Mouse (Mus musculus) C2C12 (cell line): ENCODE results near the gene Iqgap1. TPM values are rescaled to one million over a fixed set of nuclear protein-coding genes. Genes with fewer than 3 reads are reported as not detected.

Experiments used
- H3K27me3 ChIP-seq: one replicate; pipeline ENCODE4 v1.6.1; 2011; ENCODE audit not compliant: control insufficient read depth, insufficient read depth, insufficient read length
- H3K36me3 ChIP-seq: one replicate; pipeline ENCODE4 v1.6.1; 2011; ENCODE audit not compliant: control insufficient read depth, insufficient read depth
- H3K4me3 ChIP-seq: one replicate; pipeline ENCODE4 v1.5.1; 2011; ENCODE audit warnings: mild to moderate bottlenecking, control low read depth; ENCODE audit not compliant: poor library complexity, insufficient read depth, severe bottlenecking
- H3K79me2 ChIP-seq: one replicate; pipeline ENCODE4 v1.6.1; 2011; ENCODE audit not compliant: control insufficient read depth, insufficient read depth
- H3K79me3 ChIP-seq: one replicate; pipeline ENCODE4 v1.6.1; 2011; ENCODE audit warnings: low read depth, control low read depth
- H3ac ChIP-seq: one replicate; pipeline ENCODE3; 2011; ENCODE audit warnings: low read depth; ENCODE audit not compliant: control insufficient read depth, insufficient read length
- CEBPB ChIP-seq: IDR thresholded peaks from one replicate; pipeline ENCODE4 v1.6.1; 2011; ENCODE audit warnings: low read depth, mild to moderate bottlenecking, control low read depth, moderate library complexity
- CTCF ChIP-seq: IDR thresholded peaks from one replicate; pipeline ENCODE4 v1.5.1; 2011; ENCODE audit not compliant: control insufficient read depth, insufficient read depth, insufficient read length
- FOSL1 ChIP-seq: IDR thresholded peaks from one replicate; pipeline ENCODE4 v1.8.0; 2011; ENCODE audit warnings: mild to moderate bottlenecking, low read length; ENCODE audit not compliant: poor library complexity, insufficient read depth, severe bottlenecking
- MAX ChIP-seq: IDR thresholded peaks from one replicate; pipeline ENCODE4 v1.6.1; 2011; ENCODE audit warnings: mild to moderate bottlenecking, control low read depth
- MYOD1 ChIP-seq: IDR thresholded peaks from one replicate; pipeline ENCODE4 v1.6.1; 2011; ENCODE audit warnings: low read depth; ENCODE audit not compliant: control insufficient read depth, insufficient read length
- MYOG ChIP-seq: IDR thresholded peaks from one replicate; pipeline ENCODE4 v1.6.1; 2011; ENCODE audit not compliant: control insufficient read depth, insufficient read length; ENCODE audit errors: extremely low read depth
- USF1 ChIP-seq: IDR thresholded peaks from one replicate; pipeline ENCODE4 v1.6.1; 2011; ENCODE audit warnings: low read depth, mild to moderate bottlenecking, control low read depth, moderate library complexity
- polyA plus RNA-seq: library from polyadenylated mRNA; unstranded; fragments of >200 nt; fragmentation: generic; extraction: Trizol; gene quantifications from one replicate; pipeline ENCODE4 v1.2.1, GENCODE M21; 2012; ENCODE audit warnings: missing spikeins

Gene Iqgap1
- polyA plus RNA-seq, 1 experiment = 82.7 TPM

DNA sequence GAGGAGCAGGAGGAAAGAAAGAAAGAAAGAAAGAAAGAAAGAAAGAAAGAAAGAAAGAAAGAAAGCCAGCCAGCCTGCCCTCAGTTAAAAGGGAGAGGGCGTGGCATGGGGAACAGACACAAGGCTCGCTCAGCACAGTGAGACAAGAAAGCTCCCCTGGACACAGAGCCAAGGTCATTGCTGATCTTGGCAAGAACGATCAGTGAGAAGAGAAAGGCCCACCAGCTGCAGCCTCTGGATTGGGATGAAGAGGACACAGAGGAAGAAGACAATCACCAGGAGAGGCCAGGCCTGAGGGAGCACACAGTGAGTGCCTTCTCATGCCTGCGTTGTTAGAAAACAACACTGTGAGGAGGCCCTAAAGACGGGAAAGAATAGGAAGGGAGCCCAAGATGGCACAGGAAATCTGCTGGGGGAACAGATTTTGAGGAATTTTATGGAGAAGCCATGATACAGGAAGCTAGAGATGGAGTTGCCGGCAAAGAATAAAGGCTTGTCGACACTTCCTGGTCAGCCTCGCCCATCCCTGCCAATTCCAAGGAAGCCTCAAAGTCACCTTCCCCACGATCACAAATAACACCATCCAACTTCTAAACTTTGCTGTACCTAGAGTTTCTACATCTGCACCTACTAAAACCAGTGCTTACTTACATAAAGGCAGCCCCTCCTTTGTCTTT is 44.2 kb downstream of the Iqgap1 start:
- peaks cover 100% of the 10 kb centered on the region for H3K79me2 ChIP-seq
- no peaks in the 10 kb centered on the region for H3K27me3 ChIP-seq
- no peak overlapping the region for H3K4me3 ChIP-seq
- peaks cover 96% of the 10 kb centered on the region for H3K79me3 ChIP-seq
- H3ac ChIP-seq = no peak overlapping the region
- peaks cover 8% of the 10 kb centered on the region for H3K36me3 ChIP-seq
- TF ChIP-seq CEBPB (no peak), USF1 (no peak), MAX (no peak), FOSL1 (no peak), MYOG (no peak), CTCF (no peak), MYOD1 (no peak)

GRCm38 (mm10) chr7:80778958-80779669 is 46.7 kb downstream of the Iqgap1 start:
- Histone ChIP-seq H3K79me2 (peaks cover 99% of the 10 kb centered on the region), H3K79me3 (peaks cover 91% of the 10 kb centered on the region), H3ac (no peak overlapping the region), H3K36me3 (peaks cover 14% of the 10 kb centered on the region), H3K27me3 (no peaks in the 10 kb centered on the region), H3K4me3 (no peak overlapping the region)
- no peak for TF ChIP-seq MYOD1
- no peak for TF ChIP-seq USF1
- no peak for TF ChIP-seq MYOG
- no peak for TF ChIP-seq MAX
- no peak for TF ChIP-seq CEBPB
- TF ChIP-seq FOSL1 = no peak
- no peak for TF ChIP-seq CTCF

DNA sequence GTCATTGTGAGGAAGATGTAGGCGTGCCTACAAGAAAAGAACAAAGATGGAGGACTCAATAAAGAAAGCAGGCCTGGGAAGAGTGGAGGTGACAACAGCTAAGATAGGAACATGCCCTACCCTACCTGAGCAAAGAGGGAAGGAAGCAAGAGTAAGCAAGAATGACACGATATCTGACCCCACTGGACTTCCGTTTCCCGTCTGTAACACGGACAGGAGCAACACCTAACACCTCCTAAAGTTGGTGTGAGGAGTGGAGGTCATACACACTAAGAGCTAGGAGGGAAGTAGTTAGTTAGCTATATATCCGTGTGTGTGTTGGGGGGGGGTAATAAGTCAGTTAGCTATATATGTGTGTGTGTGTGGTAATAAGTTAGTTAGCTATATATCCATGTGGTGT is 47.4 kb downstream of the Iqgap1 start:
- peaks cover 14% of the 10 kb centered on the region for H3K36me3 ChIP-seq
- H3K79me3 ChIP-seq = peaks cover 89% of the 10 kb centered on the region
- no peak for TF ChIP-seq CEBPB
- no peak for TF ChIP-seq FOSL1
- no peak for TF ChIP-seq MYOG
- TF ChIP-seq MYOD1 = no peak
- no peak for TF ChIP-seq MAX
- TF ChIP-seq CTCF = no peak
- TF ChIP-seq USF1 = no peak
- H3K4me3 ChIP-seq = no peak overlapping the region
- no peak overlapping the region for H3ac ChIP-seq
- H3K79me2 ChIP-seq = peaks cover 99% of the 10 kb centered on the region
- no peaks in the 10 kb centered on the region for H3K27me3 ChIP-seq

DNA sequence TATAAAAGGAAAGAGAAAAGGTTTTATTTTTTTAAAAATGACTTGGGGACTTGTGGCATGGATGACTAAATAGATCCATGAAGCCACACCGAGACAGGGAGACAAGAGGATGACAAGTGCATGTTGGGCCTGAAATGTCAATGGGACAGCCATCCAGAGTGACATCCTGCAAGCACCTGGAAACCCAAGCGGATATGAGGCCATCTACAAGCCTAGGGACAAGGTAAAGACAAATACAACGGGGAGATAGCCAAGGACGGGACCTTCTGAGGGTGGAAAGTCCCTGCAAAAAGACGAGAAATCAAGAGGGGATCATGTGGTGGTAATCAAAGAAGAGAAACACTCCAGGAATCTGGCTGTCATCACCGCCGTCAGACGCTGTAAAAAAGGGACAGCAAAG is 48.6 kb downstream of the Iqgap1 start:
- H3K27me3 ChIP-seq = no peaks in the 10 kb centered on the region
- peaks cover 14% of the 10 kb centered on the region for H3K36me3 ChIP-seq
- peaks cover 90% of the 10 kb centered on the region for H3K79me3 ChIP-seq
- H3K79me2 ChIP-seq = peaks cover 99% of the 10 kb centered on the region
- no peak overlapping the region for H3K4me3 ChIP-seq
- no peak overlapping the region for H3ac ChIP-seq
- TF ChIP-seq FOSL1 (no peak), CTCF (no peak), CEBPB (no peak), USF1 (no peak), MYOG (no peak), MAX (no peak), MYOD1 (no peak)

DNA sequence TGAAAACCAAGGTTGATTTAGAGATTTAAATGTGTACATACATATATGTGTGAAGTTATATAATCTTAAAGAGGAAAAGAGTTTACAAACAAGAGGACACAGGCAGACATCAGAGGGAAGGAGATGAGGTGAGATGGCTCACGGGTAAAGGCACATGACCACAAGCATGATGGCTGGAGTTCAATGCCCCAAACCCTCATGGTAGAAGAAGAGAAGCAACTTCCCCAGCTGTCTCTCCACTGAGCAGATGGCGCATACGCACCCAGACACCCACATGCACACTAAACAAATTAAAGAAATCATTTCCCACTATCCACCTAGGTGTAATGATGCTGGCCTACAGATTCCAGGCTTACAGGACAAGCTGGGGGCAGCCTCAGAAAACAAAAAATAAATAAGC is 49.7 kb downstream of the Iqgap1 start:
- Histone ChIP-seq H3K79me2 (peaks cover 99% of the 10 kb centered on the region), H3K4me3 (no peak overlapping the region), H3ac (no peak overlapping the region), H3K36me3 (peaks cover 14% of the 10 kb centered on the region), H3K27me3 (no peaks in the 10 kb centered on the region), H3K79me3 (peaks cover 90% of the 10 kb centered on the region)
- TF ChIP-seq MAX = no peak
- no peak for TF ChIP-seq CEBPB
- no peak for TF ChIP-seq MYOG
- no peak for TF ChIP-seq FOSL1
- no peak for TF ChIP-seq MYOD1
- TF ChIP-seq CTCF = no peak
- no peak for TF ChIP-seq USF1
